Mouse (Mus musculus): ENCODE measurements at regions not wholly inside any gene's neighbourhood (a gene's known extent, or its start where the extent isn't known, plus 50 kb on each side); places are given as distances from the start of the nearest gene placed in this dataset.

GRCm38 (mm10) chr17:64499281-64499997 lies 101.1 kb upstream of the Man2a1 start:
- DNase-seq (ENCODE audit: low spot score), result peak; percentile 45

GRCm38 (mm10) chr17:64502376-64502775 lies 98.2 kb upstream of the Man2a1 start:
- DNase-seq (ENCODE audit: low spot score), result no peak

- no peak for DNase-seq (ENCODE audit: low spot score)
Measured at GRCm38 (mm10) chr17:64505956-64506355, 94.6 kb upstream of the Man2a1 start.

GRCm38 (mm10) chr17:64511139-64511779 lies 89.3 kb upstream of the Man2a1 start:
- no peak for DNase-seq (ENCODE audit: low spot score)

- DNase-seq (ENCODE audit: low spot score), result no peak
Measured at GRCm38 (mm10) chr17:64522213-64522612, 78.3 kb upstream of the Man2a1 start.

- DNase-seq (ENCODE audit: low spot score), result no peak
Measured at GRCm38 (mm10) chr17:64523899-64524298, 76.6 kb upstream of the Man2a1 start.

GRCm38 (mm10) chr17:64527817-64528216 lies 72.7 kb upstream of the Man2a1 start:
- no peak for DNase-seq (ENCODE audit: low spot score)

GRCm38 (mm10) chr17:64528476-64528875 lies 72.1 kb upstream of the Man2a1 start:
- no peak for DNase-seq (ENCODE audit: low spot score)

- no peak for DNase-seq (ENCODE audit: low spot score)
Measured at GRCm38 (mm10) chr17:64529296-64529994, 71.1 kb upstream of the Man2a1 start.

- DNase-seq (ENCODE audit: low spot score), result no peak
Measured at GRCm38 (mm10) chr17:64531150-64531549, 69.4 kb upstream of the Man2a1 start.

GRCm38 (mm10) chr17:64534323-64534722 lies 66.2 kb upstream of the Man2a1 start:
- no peak for DNase-seq (ENCODE audit: low spot score)

GRCm38 (mm10) chr17:64538520-64538953 lies 62.0 kb upstream of the Man2a1 start:
- no peak for DNase-seq (ENCODE audit: low spot score)

- DNase-seq (ENCODE audit: low spot score), result no peak
Measured at GRCm38 (mm10) chr17:64540411-64540810, 60.1 kb upstream of the Man2a1 start.

GRCm38 (mm10) chr17:64548536-64548935 lies 52.0 kb upstream of the Man2a1 start:
- no peak for DNase-seq (ENCODE audit: low spot score)

GRCm38 (mm10) chr17:64550034-64550433 lies 50.5 kb upstream of the Man2a1 start:
- no peak for DNase-seq (ENCODE audit: low spot score)

Measured in adipocyte (in vitro differentiated cells).